Mouse (Mus musculus): ENCODE measurements around the gene Cuta. TPM values are rescaled to one million over a fixed set of nuclear protein-coding genes. Genes with fewer than 3 reads are reported as not detected.

Cuta gene
- polyA plus RNA-seq, 2 experiments, result 127 to 146 TPM

GRCm38 (mm10) chr17:26956309-26956708, 16.9 kb upstream of the Cuta start:
- Histone ChIP-seq H3K4me3 (replicated peaks; ENCODE audit: low read length) (no peak overlapping the region), H3K9me3 (ENCODE audit: control insufficient read depth, low read length) (no peaks in the 10 kb centered on the region), H3K4me2 (replicated peaks; ENCODE audit: low read depth, low read length, severe bottlenecking) (no peak overlapping the region), H3K27ac (replicated peaks; ENCODE audit: low read depth, low read length) (no peak overlapping the region), H3K4me1 (ENCODE audit: control insufficient read depth, insufficient read depth, low read length) (peaks cover 27% of the 10 kb centered on the region), H3K36me3 (ENCODE audit: control insufficient read depth, insufficient read depth, low read length) (peaks cover 67% of the 10 kb centered on the region), H3K9ac (ENCODE audit: low read depth, low read length, severe bottlenecking) (no peak overlapping the region), H3K27me3 (ENCODE audit: control insufficient read depth, insufficient read depth, low read length) (no peaks in the 10 kb centered on the region)
- DNase-seq (ENCODE audit: low spot score), result no peak
- WGBS, result 86% methylated on average over 5 of the region's 5 CpGs
- no peak for ATAC-seq (ENCODE audit: low FRiP score, low read depth)
- no peak for TF ChIP-seq POLR2A (IDR thresholded peaks at IDR 0.05; ENCODE audit: borderline replicate concordance, extremely low read depth, insufficient read depth, insufficient read length)

- Histone ChIP-seq H3K4me1 (ENCODE audit: control insufficient read depth, insufficient read depth, low read length) (peaks cover 49% of the 10 kb centered on the region), H3K4me2 (replicated peaks; ENCODE audit: low read depth, low read length, severe bottlenecking) (peak overlapping the region; percentile 63), H3K9me3 (ENCODE audit: control insufficient read depth, low read length) (no peaks in the 10 kb centered on the region), H3K36me3 (ENCODE audit: control insufficient read depth, insufficient read depth, low read length) (peaks cover 41% of the 10 kb centered on the region), H3K27me3 (ENCODE audit: control insufficient read depth, insufficient read depth, low read length) (no peaks in the 10 kb centered on the region), H3K27ac (replicated peaks; ENCODE audit: low read depth, low read length) (no peak overlapping the region), H3K9ac (ENCODE audit: low read depth, low read length, severe bottlenecking) (peak overlapping the region; percentile 34), H3K4me3 (replicated peaks; ENCODE audit: low read length) (peak overlapping the region; percentile 18; the same call in 1 of the 2 replicates)
- no peak for TF ChIP-seq POLR2A (IDR thresholded peaks at IDR 0.05; ENCODE audit: borderline replicate concordance, extremely low read depth, insufficient read depth, insufficient read length)
- WGBS, result 14% methylated on average over 15 of the region's 16 CpGs
- ATAC-seq (ENCODE audit: low FRiP score, low read depth), result no peak
- no peak for DNase-seq (ENCODE audit: low spot score)
These were observed 14.4 kb upstream of the Cuta start for GRCm38 (mm10) chr17:26953726-26954125.

- Histone ChIP-seq H3K4me2 (replicated peaks; ENCODE audit: low read depth, low read length, severe bottlenecking) (peak overlapping the region; percentile 63), H3K9me3 (ENCODE audit: control insufficient read depth, low read length) (no peaks in the 10 kb centered on the region), H3K4me1 (ENCODE audit: control insufficient read depth, insufficient read depth, low read length) (peaks cover 49% of the 10 kb centered on the region), H3K4me3 (replicated peaks; ENCODE audit: low read length) (peak overlapping the region; percentile 37), H3K9ac (ENCODE audit: low read depth, low read length, severe bottlenecking) (peak overlapping the region; percentile 34), H3K36me3 (ENCODE audit: control insufficient read depth, insufficient read depth, low read length) (peaks cover 37% of the 10 kb centered on the region), H3K27me3 (ENCODE audit: control insufficient read depth, insufficient read depth, low read length) (no peaks in the 10 kb centered on the region), H3K27ac (replicated peaks; ENCODE audit: low read depth, low read length) (no peak overlapping the region)
- no peak for DNase-seq (ENCODE audit: low spot score)
- TF ChIP-seq POLR2A (IDR thresholded peaks at IDR 0.05; ENCODE audit: borderline replicate concordance, extremely low read depth, insufficient read depth, insufficient read length), result no peak
- ATAC-seq (ENCODE audit: low FRiP score, low read depth), result no peak
- WGBS, result 18% methylated on average over 6 of the region's 6 CpGs
These were observed 13.8 kb upstream of the Cuta start for GRCm38 (mm10) chr17:26953201-26953600.

DNA sequence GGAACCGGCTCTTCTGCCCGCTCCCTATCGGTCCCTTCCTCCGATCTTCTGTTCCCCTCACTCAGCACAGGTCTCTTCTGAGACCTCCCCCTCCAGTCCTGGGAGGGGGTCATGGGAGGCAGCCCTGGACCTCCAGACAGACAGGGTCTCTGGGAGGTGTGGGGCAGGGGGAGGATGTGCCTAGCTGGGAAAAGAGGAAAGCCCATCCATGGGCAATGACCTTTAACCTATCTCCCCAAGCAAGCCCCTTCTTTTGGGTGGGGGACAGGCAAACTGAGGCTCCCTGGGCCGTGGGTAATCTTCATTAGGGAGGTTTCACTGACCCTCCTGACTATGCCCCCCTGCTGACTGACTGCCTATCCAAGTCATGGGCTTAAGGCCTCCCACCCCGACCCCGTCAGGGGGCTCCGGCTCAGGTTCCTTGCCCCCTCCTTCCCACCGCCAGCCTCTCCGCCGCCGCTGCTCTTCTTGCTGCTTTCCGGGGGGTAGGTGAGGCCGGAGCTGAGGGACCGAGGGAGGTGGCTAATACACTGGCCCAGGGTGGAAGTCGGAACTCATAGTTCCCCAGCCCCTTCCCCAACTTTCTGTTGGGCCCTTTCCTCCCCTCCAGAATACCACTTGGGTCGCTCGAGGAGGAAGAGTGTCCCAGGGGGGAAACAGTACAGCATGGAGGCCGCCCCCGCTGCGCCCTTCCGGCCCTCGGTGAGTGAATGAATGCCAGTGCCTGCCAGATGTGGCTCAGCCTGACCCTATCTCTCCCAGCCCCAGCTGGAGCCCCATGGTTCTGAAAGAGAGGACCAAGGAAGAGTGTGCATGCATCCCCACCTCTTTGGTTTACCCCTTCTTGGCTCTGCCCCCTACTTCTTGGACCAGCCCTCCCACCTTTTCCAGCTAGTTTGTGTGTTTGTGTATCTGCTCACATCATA, 12.8 kb upstream of the Cuta start:
- Histone ChIP-seq H3K4me1 (ENCODE audit: control insufficient read depth, insufficient read depth, low read length) (peaks cover 55% of the 10 kb centered on the region), H3K9ac (ENCODE audit: low read depth, low read length, severe bottlenecking) (peak overlapping the region; percentile 40), H3K36me3 (ENCODE audit: control insufficient read depth, insufficient read depth, low read length) (peaks cover 27% of the 10 kb centered on the region), H3K4me2 (replicated peaks; ENCODE audit: low read depth, low read length, severe bottlenecking) (peak overlapping the region; percentile 63), H3K4me3 (replicated peaks; ENCODE audit: low read length) (peak overlapping the region; percentile 37), H3K27ac (replicated peaks; ENCODE audit: low read depth, low read length) (peak overlapping the region; percentile 55), H3K9me3 (ENCODE audit: control insufficient read depth, low read length) (no peaks in the 10 kb centered on the region), H3K27me3 (ENCODE audit: control insufficient read depth, insufficient read depth, low read length) (no peaks in the 10 kb centered on the region)
- DNase-seq (ENCODE audit: low spot score) (no peak), ATAC-seq (ENCODE audit: low FRiP score, low read depth) (no peak)
- no peak for TF ChIP-seq POLR2A (IDR thresholded peaks at IDR 0.05; ENCODE audit: borderline replicate concordance, extremely low read depth, insufficient read depth, insufficient read length)
- WGBS, result 6% methylated on average over 23 of the region's 23 CpGs

DNA sequence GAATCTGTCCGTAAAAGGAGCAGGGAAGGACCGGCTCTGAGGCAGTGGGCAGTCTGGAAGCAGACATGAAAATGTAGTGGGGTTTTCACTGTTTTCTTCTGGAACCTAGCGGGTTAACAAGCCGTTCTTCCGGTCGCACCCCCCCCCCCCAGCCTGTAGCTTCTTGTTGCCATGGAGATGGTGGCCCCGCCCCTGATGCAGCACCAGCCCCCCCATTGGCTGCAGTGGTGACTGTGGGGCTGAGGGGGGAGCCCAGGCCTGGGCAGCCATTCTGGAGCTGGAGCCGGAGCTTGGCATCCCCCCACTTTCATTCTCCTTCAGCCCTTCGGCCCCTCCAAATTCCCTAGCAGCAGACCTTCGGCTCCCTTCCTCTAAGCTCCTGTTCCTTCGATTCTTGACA, 12.0 kb upstream of the Cuta start:
- Histone ChIP-seq H3K4me3 (replicated peaks; ENCODE audit: low read length) (peak overlapping the region; percentile 37), H3K27me3 (ENCODE audit: control insufficient read depth, insufficient read depth, low read length) (no peaks in the 10 kb centered on the region), H3K27ac (replicated peaks; ENCODE audit: low read depth, low read length) (peak overlapping the region; percentile 73), H3K4me2 (replicated peaks; ENCODE audit: low read depth, low read length, severe bottlenecking) (peak overlapping the region; percentile 63), H3K9me3 (ENCODE audit: control insufficient read depth, low read length) (no peaks in the 10 kb centered on the region), H3K4me1 (ENCODE audit: control insufficient read depth, insufficient read depth, low read length) (peaks cover 63% of the 10 kb centered on the region), H3K36me3 (ENCODE audit: control insufficient read depth, insufficient read depth, low read length) (peaks cover 19% of the 10 kb centered on the region), H3K9ac (ENCODE audit: low read depth, low read length, severe bottlenecking) (peak overlapping the region; percentile 40)
- peak; percentile 79 for ATAC-seq (ENCODE audit: low FRiP score, low read depth)
- 3% methylated on average over 11 of the region's 11 CpGs for WGBS
- TF ChIP-seq POLR2A (IDR thresholded peaks at IDR 0.05; ENCODE audit: borderline replicate concordance, extremely low read depth, insufficient read depth, insufficient read length), result no peak
- DNase-seq (ENCODE audit: low spot score), result peak; percentile 87
